Mouse (Mus musculus) ES-E14 (cell line): Measurements from ENCODE around the gene Dnase2b.

Source experiments
- CHD2 ChIP-seq: IDR thresholded peaks from 2 replicates; pipeline ENCODE4 v1.6.1; 2014; ENCODE audit warnings: mild to moderate bottlenecking, low read depth, low read length, inconsistent platforms
- MAFK ChIP-seq: IDR thresholded peaks from 2 replicates; pipeline ENCODE4 v1.6.1; 2014; ENCODE audit warnings: mild to moderate bottlenecking, low read depth, low read length, inconsistent platforms; ENCODE audit not compliant: insufficient read depth
- ZC3H11A ChIP-seq: IDR thresholded peaks from 2 replicates; pipeline ENCODE4 v1.6.1; 2012; ENCODE audit warnings: low read depth, mild to moderate bottlenecking, inconsistent platforms, low read length, borderline replicate concordance
- ZNF384 ChIP-seq: IDR thresholded peaks from 2 replicates; pipeline ENCODE4 v1.6.1; 2012; ENCODE audit warnings: low read depth, low read length, inconsistent platforms

- no peak for TF ChIP-seq ZC3H11A
- no peak for TF ChIP-seq ZNF384
- no peak for TF ChIP-seq CHD2
- no peak for TF ChIP-seq MAFK
These were observed 71.8 kb downstream of the Dnase2b start for GRCm38 (mm10) chr3:146543632-146544031.
